ENCODE assay signal across 10 mouse cellular contexts in the genomic region with DNA sequence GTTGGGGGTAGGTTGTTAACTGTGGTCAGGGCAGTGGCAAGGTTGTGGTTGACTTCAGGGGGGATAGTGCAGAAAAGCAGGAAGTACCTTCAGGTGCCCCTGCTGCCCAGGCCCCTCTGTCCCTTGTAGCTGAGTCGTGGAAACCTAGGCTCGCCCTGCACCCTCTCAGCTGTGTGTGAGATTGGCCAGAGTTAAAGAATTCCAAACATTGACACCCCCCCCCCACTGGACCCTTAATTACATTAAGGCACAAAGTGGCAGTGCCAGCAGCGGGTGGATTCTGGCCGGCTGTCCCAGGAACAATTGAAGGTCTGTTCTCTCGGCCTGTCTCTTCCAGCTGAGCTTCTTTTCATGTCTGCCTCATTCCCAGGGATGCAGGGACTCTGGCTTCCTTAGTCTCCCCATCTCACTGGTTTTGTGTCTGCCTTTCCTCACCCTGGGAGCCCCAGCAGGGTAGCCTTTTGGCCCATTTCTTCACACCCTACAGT. TPM values are rescaled to one million over a fixed set of nuclear protein-coding genes. Genes with fewer than 3 reads are reported as not detected.
DNase-seq lines count a peak whose midpoint lies in the region; ATAC-seq and TF ChIP-seq lines count a peak whose summit lies in the region.
"Had no signal": no experiment of that assay in that cellular context is flagged by ENCODE, and none has a peak within 500 bp of the region (broad histone marks: within the 10 kb centered on the region; RNA-seq: fewer than 3 reads in every experiment).

No protein-coding gene starts in this region.

- 26% methylated on average over 5 of the region's 5 CpGs for WGBS in embryonic facial prominence, embryonic 14.5 days
- WGBS in hindbrain, embryonic 15.5 days = 17% methylated on average over 5 of the region's 5 CpGs
- WGBS in midbrain, postnatal 0 days = 32% methylated on average over 5 of the region's 5 CpGs
- WGBS in liver, embryonic 11.5 days = 52% methylated on average over 5 of the region's 5 CpGs

- H3K27ac ChIP-seq in embryonic facial prominence, embryonic 14.5 days (replicated peaks; ENCODE audit: low read depth, low read length) = no peak overlapping the region; the same call in 1 of the 2 replicates
- peak overlapping the region; percentile 75 for H3K27ac ChIP-seq in hindbrain, embryonic 15.5 days (replicated peaks)
- 0 out of 2 replicates have a peak overlapping the region, but pooled peaks have one; percentile 47 for H3K27ac ChIP-seq in midbrain, postnatal 0 days (ENCODE audit: low read depth, low read length)
- H3K27ac ChIP-seq in liver, embryonic 11.5 days (ENCODE audit: low read depth, low read length) = no peak overlapping the region
- H3K27ac ChIP-seq: liver, embryonic 13.5 days had no signal

- no peak; the same call in 1 of the 2 replicates for ATAC-seq in embryonic facial prominence, embryonic 14.5 days (ENCODE audit: low read depth)
- peak; percentile 75 for ATAC-seq in hindbrain, embryonic 15.5 days (ENCODE audit: low FRiP score, low read depth)
- peak; percentile 34; the same call in 1 of the 2 replicates for ATAC-seq in midbrain, postnatal 0 days (ENCODE audit: low FRiP score)
- ATAC-seq in liver, embryonic 11.5 days (replicated peaks; ENCODE audit: low FRiP score) = no peak
- ATAC-seq: intestine, embryonic 16.5 days had no signal

- no peak for TF ChIP-seq CTCF in midbrain, postnatal 0 days (IDR thresholded peaks at IDR 0.05)

- no peaks in the 10 kb centered on the region for H3K36me3 ChIP-seq in embryonic facial prominence, embryonic 14.5 days (ENCODE audit: control insufficient read depth, insufficient read depth, low read length)
- H3K36me3 ChIP-seq in hindbrain, embryonic 15.5 days = no peaks in the 10 kb centered on the region
- H3K36me3 ChIP-seq in midbrain, postnatal 0 days (ENCODE audit: insufficient read depth, low read length) = no peaks in the 10 kb centered on the region
- H3K36me3 ChIP-seq in liver, embryonic 11.5 days (ENCODE audit: control insufficient read depth, insufficient read depth, low read length) = no peaks in the 10 kb centered on the region
- H3K36me3 ChIP-seq: liver, embryonic 13.5 days had no signal

- no peak overlapping the region for H3K4me2 ChIP-seq in embryonic facial prominence, embryonic 14.5 days (ENCODE audit: low read depth, low read length)
- H3K4me2 ChIP-seq in hindbrain, embryonic 15.5 days = no peak overlapping the region
- no peak overlapping the region for H3K4me2 ChIP-seq in midbrain, postnatal 0 days (ENCODE audit: low read depth, low read length, poor library complexity, severe bottlenecking)
- no peak overlapping the region for H3K4me2 ChIP-seq in liver, embryonic 11.5 days
- H3K4me2 ChIP-seq: liver, embryonic 13.5 days had no signal

- no peaks in the 10 kb centered on the region for H3K27me3 ChIP-seq in embryonic facial prominence, embryonic 14.5 days (replicated peaks; ENCODE audit: control insufficient read depth, insufficient read depth, low read length)
- H3K27me3 ChIP-seq in hindbrain, embryonic 15.5 days = no peaks in the 10 kb centered on the region
- no peaks in the 10 kb centered on the region for H3K27me3 ChIP-seq in midbrain, postnatal 0 days (ENCODE audit: insufficient read depth, low read length)
- no peaks in the 10 kb centered on the region for H3K27me3 ChIP-seq in liver, embryonic 11.5 days (replicated peaks; ENCODE audit: control insufficient read depth, insufficient read depth, low read length)

- H3K9ac ChIP-seq in embryonic facial prominence, embryonic 14.5 days (ENCODE audit: low read depth, low read length) = no peak overlapping the region
- H3K9ac ChIP-seq in hindbrain, embryonic 15.5 days = no peak overlapping the region
- H3K9ac ChIP-seq in midbrain, postnatal 0 days (replicated peaks; ENCODE audit: low read length, poor library complexity, severe bottlenecking) = no peak overlapping the region
- no peak overlapping the region for H3K9ac ChIP-seq in liver, embryonic 11.5 days (ENCODE audit: low read depth, low read length)
- H3K9ac ChIP-seq: liver, embryonic 13.5 days had no signal

- intact Hi-C loops in left cerebral cortex, postnatal 14 days (cut with DNase I) = no loop called here

- DNase-seq in left cerebral cortex, postnatal 14 days (ENCODE audit: low spot score in 2 of 2) = peak; percentile 32 to 41
- DNase-seq in left cerebral cortex, adult 18-20 months (ENCODE audit: low spot score in 2 of 2) = no peak
- peak; percentile 57 for DNase-seq in embryonic facial prominence, embryonic 14.5 days (ENCODE audit: low spot score)
- DNase-seq in midbrain, postnatal 0 days (ENCODE audit: low spot score) = peak; percentile 78
- no peak for DNase-seq in liver, embryonic 11.5 days (ENCODE audit: low spot score)
- no peak for DNase-seq in gastrocnemius, postnatal 4 days (ENCODE audit: low spot score in 2 of 2)
- no peak for DNase-seq in kidney, postnatal 4 days
- DNase-seq: liver, embryonic 13.5 days had no signal

- no peaks in the 10 kb centered on the region for H3K9me3 ChIP-seq in embryonic facial prominence, embryonic 14.5 days (ENCODE audit: control insufficient read depth, low read length)
- no peaks in the 10 kb centered on the region for H3K9me3 ChIP-seq in hindbrain, embryonic 15.5 days
- H3K9me3 ChIP-seq in midbrain, postnatal 0 days (ENCODE audit: low read length) = no peaks in the 10 kb centered on the region
- H3K9me3 ChIP-seq in liver, embryonic 11.5 days (ENCODE audit: control insufficient read depth, low read length) = no peaks in the 10 kb centered on the region
- H3K9me3 ChIP-seq: liver, embryonic 13.5 days had no signal

- H3K4me3 ChIP-seq in embryonic facial prominence, embryonic 14.5 days (ENCODE audit: low read depth, low read length) = no peak overlapping the region
- H3K4me3 ChIP-seq in hindbrain, embryonic 15.5 days = no peak overlapping the region
- no peak overlapping the region for H3K4me3 ChIP-seq in midbrain, postnatal 0 days (ENCODE audit: low read depth, low read length)
- H3K4me3 ChIP-seq in liver, embryonic 11.5 days (ENCODE audit: low read depth, low read length) = no peak overlapping the region
- H3K4me3 ChIP-seq: liver, embryonic 13.5 days had no signal

- peaks cover 22% of the 10 kb centered on the region for H3K4me1 ChIP-seq in embryonic facial prominence, embryonic 14.5 days (ENCODE audit: control insufficient read depth, insufficient read depth, low read length)
- H3K4me1 ChIP-seq in hindbrain, embryonic 15.5 days (replicated peaks) = peaks cover 14% of the 10 kb centered on the region
- 0 out of 2 replicates have a peak, but pooled peaks cover 2% of the 10 kb centered on the region for H3K4me1 ChIP-seq in midbrain, postnatal 0 days (ENCODE audit: insufficient read depth, low read length)
- peaks cover 7% of the 10 kb centered on the region for H3K4me1 ChIP-seq in liver, embryonic 11.5 days (replicated peaks; ENCODE audit: control insufficient read depth, insufficient read depth, low read length)

RNA-seq across cellular contexts. Expression of a gene that starts 28.5 kb away (rescaled TPM):
- 10 to 100 TPM; 28.2 TPM for total RNA-seq in left cerebral cortex, postnatal 14 days (2021)
- total RNA-seq in left cerebral cortex, adult 18-20 months (2021) = 10 to 100 TPM; 27.4 to 28.5 TPM
- polyA plus RNA-seq in embryonic facial prominence, embryonic 14.5 days (2014; fragmentation: Nextera tagmentation; extraction: Ambion mirVana) = 17.4 and 17.7 TPM in 2 replicates
- 46.3 and 49.7 TPM in 2 replicates for polyA plus RNA-seq in hindbrain, embryonic 15.5 days (2015; fragmentation: Nextera tagmentation; extraction: Ambion mirVana)
- 38.8 and 40.2 TPM in 2 replicates for total RNA-seq in midbrain, postnatal 0 days (2014; rRNA removed)
- polyA plus RNA-seq in midbrain, postnatal 0 days (2015; fragmentation: Nextera tagmentation; extraction: Ambion mirVana) = 32.7 and 37.5 TPM in 2 replicates
- polyA plus RNA-seq in liver, embryonic 11.5 days (2014; fragmentation: Nextera tagmentation; extraction: Ambion mirVana) = 5.3 and 6.9 TPM in 2 replicates
- 10 to 100 TPM; 47.4 to 53.8 TPM for total RNA-seq in gastrocnemius, postnatal 4 days (2021)

RNA-seq across cellular contexts. Expression of a gene that starts 58.3 kb away (rescaled TPM):
- 10 to 100 TPM; 24.4 to 25.3 TPM for total RNA-seq in left cerebral cortex, postnatal 14 days (2021)
- total RNA-seq in left cerebral cortex, adult 18-20 months (2021) = 10 to 100 TPM; 28.1 to 29.4 TPM
- 35.3 and 36.6 TPM in 2 replicates for polyA plus RNA-seq in embryonic facial prominence, embryonic 14.5 days (2014; fragmentation: Nextera tagmentation; extraction: Ambion mirVana)
- polyA plus RNA-seq in hindbrain, embryonic 15.5 days (2015; fragmentation: Nextera tagmentation; extraction: Ambion mirVana) = 41.8 and 43.9 TPM in 2 replicates
- total RNA-seq in midbrain, postnatal 0 days (2014; rRNA removed) = 31.4 and 40.6 TPM in 2 replicates
- 29.7 and 30.9 TPM in 2 replicates for polyA plus RNA-seq in midbrain, postnatal 0 days (2015; fragmentation: Nextera tagmentation; extraction: Ambion mirVana)
- polyA plus RNA-seq in liver, embryonic 11.5 days (2014; fragmentation: Nextera tagmentation; extraction: Ambion mirVana) = 21.7 and 24.0 TPM in 2 replicates
- 10 to 100 TPM; 39.5 to 44.8 TPM for total RNA-seq in gastrocnemius, postnatal 4 days (2021)

Comparison
In these comparisons a context has a peak if more than half of its experiments do, and no peak if none do; other contexts are left out.
1. DNase-seq: peak in left cerebral cortex, postnatal 14 days (2 of 2), embryonic facial prominence, embryonic 14.5 days (single experiment) and midbrain, postnatal 0 days (single experiment); none in left cerebral cortex, adult 18-20 months (0 of 2), liver, embryonic 11.5 days (single experiment), gastrocnemius, postnatal 4 days (0 of 2) and kidney, postnatal 4 days (0 of 2).
2. ATAC-seq: peak in hindbrain, embryonic 15.5 days (single experiment) and midbrain, postnatal 0 days (single experiment); none in embryonic facial prominence, embryonic 14.5 days (single experiment) and liver, embryonic 11.5 days (single experiment).
3. H3K27ac ChIP-seq: peak in hindbrain, embryonic 15.5 days (single experiment) and midbrain, postnatal 0 days (single experiment); none in embryonic facial prominence, embryonic 14.5 days (single experiment) and liver, embryonic 11.5 days (single experiment).